Mouse (Mus musculus): ENCODE data around the gene Kif2c. TPM values are rescaled to one million over a fixed set of nuclear protein-coding genes. Genes with fewer than 3 reads are reported as not detected.

The Kif2c gene
- polyA plus RNA-seq, 1 experiment from 2014 or later = 44.3 TPM

DNA sequence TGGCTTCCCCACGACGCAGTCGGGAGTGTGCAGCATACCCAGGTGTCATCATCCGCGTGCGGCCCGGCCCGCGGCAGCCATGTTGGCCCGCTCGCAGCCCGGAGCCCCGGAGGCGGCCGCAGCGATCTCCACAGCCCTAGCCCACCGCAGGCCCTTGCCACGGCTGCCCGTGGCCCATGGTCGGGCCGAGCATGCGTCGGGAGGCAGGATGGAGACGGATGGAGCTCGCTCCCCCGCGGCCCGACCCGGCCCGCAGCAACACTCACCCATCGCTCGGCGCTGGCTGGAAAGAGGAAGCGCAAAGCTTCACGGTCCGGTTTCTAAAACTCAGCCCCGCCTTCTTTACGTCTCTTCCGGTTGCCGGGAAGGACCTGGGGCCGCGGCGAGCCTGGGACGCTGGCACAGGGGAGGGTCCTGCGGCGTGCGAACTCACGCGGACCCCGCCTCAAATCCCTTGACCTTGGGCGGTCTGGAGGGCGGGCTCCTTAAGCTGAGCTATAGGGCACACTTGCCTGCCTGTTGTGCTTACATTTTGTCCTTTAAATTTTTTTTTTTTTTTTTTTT, 26.6 kb downstream of the Kif2c start, which contains the start of gene Rps8:
TSS of gene Rps8 (minus strand) at position 452 of the 564 bp plus-strand sequence.
- Histone ChIP-seq H3K4me3 (replicated peaks; ENCODE audit: low read length) (peak within 1 kb of the TSS; percentile 99), H3K27ac (ENCODE audit: low read length) (peak within 1 kb of the TSS; percentile 93), H3K36me3 (ENCODE audit: control insufficient read depth, insufficient read depth, low read length) (peaks cover 33% of the 10 kb centered on the region), H3K9me3 (replicated peaks; ENCODE audit: control insufficient read depth, low read length) (no peaks in the 10 kb centered on the region), H3K4me1 (ENCODE audit: control insufficient read depth, insufficient read depth, low read length) (peaks cover 10% of the 10 kb centered on the region), H3K27me3 (ENCODE audit: control insufficient read depth, insufficient read depth, low read length) (no peaks in the 10 kb centered on the region), H3K9ac (ENCODE audit: low read length) (peak within 1 kb of the TSS; percentile 99), H3K4me2 (ENCODE audit: low read depth, low read length) (peak within 1 kb of the TSS; percentile 83)
- peak; percentile 95 for ATAC-seq (ENCODE audit: insufficient read depth, low FRiP score)
- WGBS = under 1% methylated on average over 52 of the region's 52 CpGs

DNA sequence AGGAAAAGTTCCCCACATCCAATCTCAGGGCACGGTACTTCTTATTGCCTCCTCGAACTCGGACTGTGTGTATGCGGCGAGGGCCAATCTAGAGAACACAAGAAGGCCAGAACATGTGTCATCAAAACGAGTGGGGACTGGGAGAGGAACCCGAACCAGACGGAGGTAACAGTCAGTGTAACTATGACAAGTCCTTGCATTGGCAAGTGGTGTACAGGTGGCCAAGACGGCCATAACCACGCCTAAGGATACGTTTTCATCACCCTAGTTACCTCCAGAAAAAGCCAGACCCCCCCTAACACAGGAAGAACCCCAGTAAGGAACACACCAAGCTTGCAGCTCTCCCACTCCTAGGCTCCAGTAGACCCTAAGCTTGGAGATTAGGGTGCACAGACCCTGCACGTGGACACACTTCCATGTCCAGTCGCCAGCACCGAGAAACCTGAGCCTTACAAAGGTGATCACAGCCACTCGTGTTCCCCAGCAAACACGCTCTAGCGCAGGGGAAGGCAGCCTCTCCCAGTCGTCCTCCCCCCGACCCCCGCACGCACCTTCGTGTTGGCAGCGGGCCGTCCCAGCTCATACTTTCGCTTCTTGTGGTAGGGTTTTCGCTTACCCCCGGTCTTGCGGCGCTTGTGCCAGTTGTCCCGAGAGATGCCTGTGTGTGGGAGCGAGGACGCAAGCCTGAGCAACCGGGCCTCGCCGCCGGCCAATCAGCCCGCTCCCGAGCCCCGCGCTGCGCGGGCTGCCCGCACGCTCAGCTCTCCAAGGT, 27.2 kb downstream of the Kif2c start:
- H3K27me3 ChIP-seq (ENCODE audit: control insufficient read depth, insufficient read depth, low read length) = no peaks in the 10 kb centered on the region
- H3K27ac ChIP-seq (ENCODE audit: low read length) = peak overlapping the region; percentile 93
- peaks cover 38% of the 10 kb centered on the region for H3K36me3 ChIP-seq (ENCODE audit: control insufficient read depth, insufficient read depth, low read length)
- peak overlapping the region; percentile 99 for H3K9ac ChIP-seq (ENCODE audit: low read length)
- peak overlapping the region; percentile 83 for H3K4me2 ChIP-seq (ENCODE audit: low read depth, low read length)
- no peaks in the 10 kb centered on the region for H3K9me3 ChIP-seq (replicated peaks; ENCODE audit: control insufficient read depth, low read length)
- ATAC-seq (ENCODE audit: insufficient read depth, low FRiP score) = no peak
- whole genome bisulfite sequencing = under 1% methylated on average over 44 of the region's 44 CpGs
- peaks cover 10% of the 10 kb centered on the region for H3K4me1 ChIP-seq (ENCODE audit: control insufficient read depth, insufficient read depth, low read length)
- H3K4me3 ChIP-seq (replicated peaks; ENCODE audit: low read length) = peak overlapping the region; percentile 99

DNA sequence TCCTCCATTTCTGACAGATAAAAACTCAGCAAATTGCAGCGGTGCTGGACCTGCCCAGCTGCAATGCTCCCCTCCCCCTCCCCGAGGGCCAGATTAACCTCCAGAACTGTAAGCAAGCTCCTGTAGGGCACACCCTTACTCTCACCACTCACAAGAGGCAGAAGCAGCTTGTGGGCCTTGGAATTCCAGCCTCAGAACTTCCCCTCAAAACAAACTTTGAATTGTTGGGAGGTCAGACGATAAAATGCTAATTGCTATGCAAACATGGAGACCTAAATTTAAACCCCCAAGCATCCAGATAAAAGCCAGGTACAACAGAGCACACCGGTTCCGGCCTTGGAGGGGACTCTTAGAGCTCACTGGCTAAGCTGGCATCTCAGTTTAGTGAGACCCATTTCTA, 29.7 kb downstream of the Kif2c start:
- Histone ChIP-seq H3K9ac (ENCODE audit: low read length) (peak overlapping the region; percentile 4; the same call in 1 of the 2 replicates), H3K27ac (ENCODE audit: low read length) (no peak overlapping the region), H3K4me1 (ENCODE audit: control insufficient read depth, insufficient read depth, low read length) (peaks cover 10% of the 10 kb centered on the region), H3K36me3 (ENCODE audit: control insufficient read depth, insufficient read depth, low read length) (peaks cover 37% of the 10 kb centered on the region), H3K27me3 (ENCODE audit: control insufficient read depth, insufficient read depth, low read length) (no peaks in the 10 kb centered on the region), H3K4me3 (replicated peaks; ENCODE audit: low read length) (no peak overlapping the region), H3K9me3 (replicated peaks; ENCODE audit: control insufficient read depth, low read length) (no peaks in the 10 kb centered on the region), H3K4me2 (ENCODE audit: low read depth, low read length) (peak overlapping the region; percentile 83; the same call in 1 of the 2 replicates)
- 51% methylated on average over 5 of the region's 5 CpGs for whole genome bisulfite sequencing
- no peak for ATAC-seq (ENCODE audit: insufficient read depth, low FRiP score)

- Histone ChIP-seq H3K27ac (ENCODE audit: low read length) (no peak overlapping the region), H3K27me3 (ENCODE audit: control insufficient read depth, insufficient read depth, low read length) (no peaks in the 10 kb centered on the region), H3K9me3 (replicated peaks; ENCODE audit: control insufficient read depth, low read length) (no peaks in the 10 kb centered on the region), H3K4me1 (ENCODE audit: control insufficient read depth, insufficient read depth, low read length) (peaks cover 10% of the 10 kb centered on the region), H3K4me2 (ENCODE audit: low read depth, low read length) (no peak overlapping the region), H3K9ac (ENCODE audit: low read length) (no peak overlapping the region), H3K36me3 (ENCODE audit: control insufficient read depth, insufficient read depth, low read length) (peaks cover 37% of the 10 kb centered on the region), H3K4me3 (replicated peaks; ENCODE audit: low read length) (no peak overlapping the region)
- ATAC-seq (ENCODE audit: insufficient read depth, low FRiP score) = no peak
- 34% methylated on average over 1 of the region's 1 CpGs for WGBS
Measured at GRCm38 (mm10) chr4:117151416-117151815, 31.0 kb downstream of the Kif2c start.

DNA sequence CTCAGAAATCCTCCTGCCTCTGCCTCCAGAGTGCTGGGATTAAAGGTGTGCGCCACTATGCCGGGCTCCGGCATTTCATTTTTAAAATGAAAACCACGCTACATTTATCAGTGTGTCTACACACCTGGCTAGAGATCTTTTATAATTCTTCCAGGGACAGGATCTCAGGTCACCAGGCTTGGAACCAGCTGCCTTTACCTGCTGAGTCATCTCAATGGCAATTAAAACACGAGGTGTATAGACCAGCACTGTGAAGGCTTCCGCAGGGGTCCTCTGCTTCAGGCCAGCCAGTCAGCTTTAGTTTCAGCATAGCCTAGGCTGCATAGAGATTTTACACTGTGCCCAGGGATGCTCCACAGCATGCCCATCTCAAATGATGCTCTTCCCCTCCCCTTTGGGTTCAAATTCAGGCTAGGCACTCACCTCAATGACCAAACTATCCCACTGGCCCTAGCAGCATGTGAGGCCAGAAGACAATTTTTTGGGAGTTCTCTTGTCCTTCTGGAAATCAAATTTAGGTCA, 32.2 kb downstream of the Kif2c start:
- Histone ChIP-seq H3K9me3 (replicated peaks; ENCODE audit: control insufficient read depth, low read length) (no peaks in the 10 kb centered on the region), H3K4me2 (ENCODE audit: low read depth, low read length) (no peak overlapping the region), H3K27me3 (ENCODE audit: control insufficient read depth, insufficient read depth, low read length) (no peaks in the 10 kb centered on the region), H3K27ac (ENCODE audit: low read length) (no peak overlapping the region), H3K9ac (ENCODE audit: low read length) (no peak overlapping the region), H3K4me3 (replicated peaks; ENCODE audit: low read length) (no peak overlapping the region), H3K4me1 (ENCODE audit: control insufficient read depth, insufficient read depth, low read length) (peaks cover 10% of the 10 kb centered on the region), H3K36me3 (ENCODE audit: control insufficient read depth, insufficient read depth, low read length) (peaks cover 37% of the 10 kb centered on the region)
- ATAC-seq (ENCODE audit: insufficient read depth, low FRiP score) = no peak
- 89% methylated on average over 6 of the region's 6 CpGs for WGBS

DNA sequence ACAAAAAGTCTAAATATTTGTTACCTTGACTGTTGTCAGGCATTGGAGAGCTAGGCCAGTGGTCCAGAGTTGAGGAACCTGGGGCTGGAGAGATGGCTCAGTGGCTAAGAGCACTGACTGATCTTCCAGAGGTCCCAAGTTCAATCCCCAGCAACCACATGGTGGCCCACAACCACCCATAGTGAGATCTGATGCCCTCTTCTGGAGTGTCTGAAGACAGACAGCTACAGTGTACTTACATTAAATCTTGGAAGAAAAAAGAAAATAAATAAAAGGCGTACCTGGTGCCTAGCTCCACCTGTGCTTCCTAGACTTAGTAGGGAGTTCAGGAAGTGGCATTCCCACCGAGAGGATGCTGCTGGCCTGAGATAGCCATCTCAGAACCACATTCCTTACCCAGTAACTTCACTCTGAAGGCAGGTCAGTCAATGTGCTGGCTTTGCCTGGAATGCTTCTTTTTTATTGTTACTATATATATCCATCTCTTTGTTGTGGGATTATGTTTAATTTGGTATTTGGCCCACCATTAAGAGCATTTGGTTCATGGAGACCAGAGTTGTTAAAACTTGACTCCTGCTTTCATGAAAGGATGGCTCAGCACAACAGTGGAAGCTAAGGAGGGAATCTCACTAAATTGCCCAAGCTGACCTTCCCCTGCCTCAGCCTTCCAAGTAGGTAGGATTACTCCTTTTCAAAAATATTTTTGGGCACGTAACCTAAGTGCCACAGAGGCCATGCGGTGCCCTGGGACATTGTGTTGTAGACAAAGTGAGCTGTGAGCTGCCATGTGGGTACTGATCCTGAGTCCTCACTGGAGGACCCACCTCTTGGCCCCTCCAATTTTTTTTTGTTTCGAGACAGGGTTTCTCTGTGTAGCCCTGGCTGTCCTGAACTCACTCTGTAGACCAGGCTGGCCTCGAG, 32.9 kb downstream of the Kif2c start:
- WGBS = 64% methylated on average over 6 of the region's 6 CpGs
- no peak for ATAC-seq (ENCODE audit: insufficient read depth, low FRiP score)
- Histone ChIP-seq H3K4me1 (ENCODE audit: control insufficient read depth, insufficient read depth, low read length) (peaks cover 8% of the 10 kb centered on the region), H3K4me2 (ENCODE audit: low read depth, low read length) (no peak overlapping the region), H3K36me3 (ENCODE audit: control insufficient read depth, insufficient read depth, low read length) (peaks cover 33% of the 10 kb centered on the region), H3K9me3 (replicated peaks; ENCODE audit: control insufficient read depth, low read length) (no peaks in the 10 kb centered on the region), H3K4me3 (replicated peaks; ENCODE audit: low read length) (no peak overlapping the region), H3K27me3 (ENCODE audit: control insufficient read depth, insufficient read depth, low read length) (no peaks in the 10 kb centered on the region), H3K9ac (ENCODE audit: low read length) (no peak overlapping the region), H3K27ac (ENCODE audit: low read length) (no peak overlapping the region)

DNA sequence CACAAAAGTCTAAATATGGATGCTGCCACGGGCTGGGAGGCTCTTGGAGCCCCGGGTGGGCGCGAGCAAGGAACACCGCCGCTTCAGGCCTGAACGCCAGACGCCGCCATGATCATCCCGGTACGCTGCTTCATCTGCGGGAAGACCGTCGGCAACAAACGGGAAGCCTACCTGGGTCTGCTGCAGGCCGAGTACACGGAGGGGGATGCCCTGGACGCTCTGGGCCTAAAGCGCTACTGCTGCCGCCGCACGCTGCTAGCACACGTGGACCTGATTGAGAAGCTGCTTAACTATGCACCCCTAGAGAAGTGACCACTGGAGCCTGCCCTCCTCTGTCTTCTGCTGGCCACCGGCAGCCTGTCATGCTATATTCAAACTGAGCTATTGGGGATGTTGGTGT, 33.6 kb downstream of the Kif2c start:
- H3K36me3 ChIP-seq (ENCODE audit: control insufficient read depth, insufficient read depth, low read length) = peaks cover 29% of the 10 kb centered on the region
- H3K4me2 ChIP-seq (ENCODE audit: low read depth, low read length) = no peak overlapping the region
- peaks cover under 1% of the 10 kb centered on the region for H3K4me1 ChIP-seq (ENCODE audit: control insufficient read depth, insufficient read depth, low read length)
- H3K9ac ChIP-seq (ENCODE audit: low read length) = no peak overlapping the region
- 70% methylated on average over 24 of the region's 24 CpGs for WGBS
- no peak overlapping the region for H3K27ac ChIP-seq (ENCODE audit: low read length)
- H3K27me3 ChIP-seq (ENCODE audit: control insufficient read depth, insufficient read depth, low read length) = no peaks in the 10 kb centered on the region
- ATAC-seq (ENCODE audit: insufficient read depth, low FRiP score) = no peak
- H3K9me3 ChIP-seq (replicated peaks; ENCODE audit: control insufficient read depth, low read length) = no peaks in the 10 kb centered on the region
- no peak overlapping the region for H3K4me3 ChIP-seq (replicated peaks; ENCODE audit: low read length)

DNA sequence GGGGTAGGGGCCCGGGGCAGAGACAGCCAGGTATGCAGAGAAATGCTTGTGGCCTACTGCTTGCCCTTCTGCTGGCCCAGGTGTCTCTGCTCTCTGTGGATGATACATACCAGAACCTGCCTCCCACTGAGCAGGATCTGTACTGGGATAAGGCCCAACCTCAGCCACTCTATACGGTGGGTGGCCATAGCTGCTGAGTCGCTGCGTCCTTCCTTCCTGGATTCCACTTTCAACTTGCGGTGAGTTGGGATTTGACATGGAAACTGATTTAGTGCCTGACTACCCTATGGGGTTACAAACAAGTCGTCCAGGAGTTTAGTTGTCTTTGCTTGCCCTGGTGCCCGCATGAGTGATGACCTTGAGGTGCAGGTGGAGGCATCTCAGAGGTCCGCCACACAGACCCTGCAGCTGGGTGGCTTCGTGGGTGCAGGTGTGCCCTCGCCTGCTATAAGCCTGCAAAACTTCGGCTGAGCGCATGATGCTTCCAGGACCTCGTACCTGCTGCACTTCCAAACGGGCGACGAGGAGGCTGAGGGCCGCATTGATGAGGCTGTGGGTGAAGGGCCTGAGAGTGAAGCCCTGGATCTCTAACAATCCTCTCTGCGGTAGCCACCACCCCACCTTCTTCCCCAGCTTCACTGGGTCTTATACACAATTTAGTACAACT, 34.3 kb downstream of the Kif2c start:
- Histone ChIP-seq H3K36me3 (ENCODE audit: control insufficient read depth, insufficient read depth, low read length) (peaks cover 25% of the 10 kb centered on the region), H3K9me3 (replicated peaks; ENCODE audit: control insufficient read depth, low read length) (no peaks in the 10 kb centered on the region), H3K4me3 (replicated peaks; ENCODE audit: low read length) (no peak overlapping the region), H3K4me2 (ENCODE audit: low read depth, low read length) (no peak overlapping the region), H3K27ac (ENCODE audit: low read length) (no peak overlapping the region), H3K27me3 (ENCODE audit: control insufficient read depth, insufficient read depth, low read length) (no peaks in the 10 kb centered on the region), H3K4me1 (ENCODE audit: control insufficient read depth, insufficient read depth, low read length) (no peaks in the 10 kb centered on the region), H3K9ac (ENCODE audit: low read length) (no peak overlapping the region)
- 77% methylated on average over 18 of the region's 18 CpGs for WGBS
- no peak for ATAC-seq (ENCODE audit: insufficient read depth, low FRiP score)
